Mouse (Mus musculus): ENCODE measurements around the gene Rarb.

The Rarb gene

GRCm38 (mm10) chr14:16589139-16589538 lies 229.8 kb downstream of the Rarb start:
- DNase-seq (ENCODE audit: low read depth, low spot score): no peak

- DNase-seq (ENCODE audit: low read depth, low spot score): no peak
Measured at GRCm38 (mm10) chr14:16578100-16578499, 240.9 kb downstream of the Rarb start.

- DNase-seq (ENCODE audit: low read depth, low spot score): peak; percentile 48
Measured at GRCm38 (mm10) chr14:16577049-16577448, 241.9 kb downstream of the Rarb start.

GRCm38 (mm10) chr14:16574925-16575721 lies 243.8 kb downstream of the Rarb start:
- DNase-seq (ENCODE audit: low read depth, low spot score): peak; percentile 88

- DNase-seq (ENCODE audit: low read depth, low spot score): no peak
Measured at GRCm38 (mm10) chr14:16573475-16574171, 245.3 kb downstream of the Rarb start.

- no peak for DNase-seq (ENCODE audit: low read depth, low spot score)
Measured at GRCm38 (mm10) chr14:16572755-16573340, 246.1 kb downstream of the Rarb start.

- DNase-seq (ENCODE audit: low read depth, low spot score): no peak
Measured at GRCm38 (mm10) chr14:16569506-16570001, 249.4 kb downstream of the Rarb start.

- no peak for DNase-seq (ENCODE audit: low read depth, low spot score)
Measured at GRCm38 (mm10) chr14:16566920-16567319, 252.0 kb downstream of the Rarb start.

- no peak for DNase-seq (ENCODE audit: low read depth, low spot score)
Measured at GRCm38 (mm10) chr14:16563912-16564311, 255.0 kb downstream of the Rarb start.

- no peak for DNase-seq (ENCODE audit: low read depth, low spot score)
Measured at GRCm38 (mm10) chr14:16561496-16562170, 257.3 kb downstream of the Rarb start.

GRCm38 (mm10) chr14:16559294-16560217 lies 259.4 kb downstream of the Rarb start:
- no peak for DNase-seq (ENCODE audit: low read depth, low spot score)

- no peak for DNase-seq (ENCODE audit: low read depth, low spot score)
Measured at GRCm38 (mm10) chr14:16558033-16558432, 260.9 kb downstream of the Rarb start.

GRCm38 (mm10) chr14:16554643-16555459 lies 264.1 kb downstream of the Rarb start:
- no peak for DNase-seq (ENCODE audit: low read depth, low spot score)

GRCm38 (mm10) chr14:16554319-16554642 lies 264.7 kb downstream of the Rarb start:
- DNase-seq (ENCODE audit: low read depth, low spot score): no peak

- DNase-seq (ENCODE audit: low read depth, low spot score): no peak
Measured at GRCm38 (mm10) chr14:16552293-16552692, 266.7 kb downstream of the Rarb start.

- peak; percentile 82 for DNase-seq (ENCODE audit: low read depth, low spot score)
Measured at GRCm38 (mm10) chr14:16551843-16552242, 267.1 kb downstream of the Rarb start.

- no peak for DNase-seq (ENCODE audit: low read depth, low spot score)
Measured at GRCm38 (mm10) chr14:16548200-16548576, 270.8 kb downstream of the Rarb start.

- DNase-seq (ENCODE audit: low read depth, low spot score): peak; percentile 76
Measured at GRCm38 (mm10) chr14:16547492-16548199, 271.3 kb downstream of the Rarb start.

- no peak for DNase-seq (ENCODE audit: low read depth, low spot score)
Measured at GRCm38 (mm10) chr14:16544995-16545394, 274.0 kb downstream of the Rarb start.

Measured in brain, adult 2 months (tissue).